Mouse (Mus musculus) c-Kit-positive CD71-positive TER-119-positive erythroid progenitor cells, embryonic 14.5 days (primary cell): ENCODE data around the gene Mymx.
"Not testable (repeated sequence)": the region's sequence is repeated elsewhere in the genome, so short reads cannot be mapped to it uniquely, and the experiment has no call there.

ENCODE experiments used
- DNase-seq: peaks from one replicate; pipeline ENCODE4 v3.0.0-alpha.2; 2013; ENCODE audit warnings: low spot score

Gene Mymx

DNA sequence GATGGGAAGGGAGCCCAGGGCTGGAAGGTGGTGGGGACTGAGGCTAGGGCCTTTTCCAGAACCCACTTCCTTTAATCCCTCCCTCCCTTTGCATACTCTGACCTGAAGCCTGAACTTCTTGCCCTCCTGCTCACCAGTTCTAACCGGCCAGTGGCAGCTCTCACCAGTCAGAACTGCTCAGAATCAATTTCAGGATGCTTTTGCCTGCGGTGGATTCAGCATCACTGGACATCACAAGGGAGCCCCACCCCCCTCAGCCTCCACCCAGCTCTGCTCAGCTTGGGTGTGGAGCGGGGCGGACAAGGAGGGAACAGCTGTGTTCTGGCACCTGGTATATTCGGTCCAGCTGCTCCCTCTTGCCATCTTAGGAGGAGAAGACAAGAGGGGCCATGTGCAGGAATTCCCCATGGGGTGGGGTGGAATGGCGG, at the start of gene Mymx:
TSS of gene Mymx (minus strand) at position 226 of the 428 bp plus-strand sequence.
- no peak for DNase-seq

GRCm38 (mm10) chr17:45644185-45644584, 42.3 kb upstream of the Mymx start:
- DNase-seq = no peak

- DNase-seq = peak; percentile 61
Observed at GRCm38 (mm10) chr17:45642701-45643100, 40.8 kb upstream of the Mymx start.

DNA sequence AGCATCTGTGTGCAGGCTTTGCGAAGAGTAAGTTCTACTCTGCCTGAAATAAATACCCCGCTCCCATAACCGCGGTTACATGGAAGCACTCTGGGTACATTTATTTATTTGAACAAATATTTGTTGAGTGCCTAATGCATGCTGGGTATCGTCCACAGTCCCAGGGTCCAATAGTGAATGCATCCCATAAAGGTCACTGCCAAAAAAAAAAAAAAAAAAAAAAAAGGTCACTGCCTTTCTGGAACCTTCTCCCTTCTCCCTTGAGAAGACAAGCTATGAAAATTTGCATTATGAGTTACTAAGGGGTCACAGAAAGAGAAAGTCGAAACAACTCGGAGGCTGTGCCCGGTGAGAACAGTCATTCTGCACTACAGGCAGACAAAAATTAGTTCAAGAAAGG, 40.1 kb upstream of the Mymx start:
- no peak for DNase-seq

GRCm38 (mm10) chr17:45638596-45639295, 36.8 kb upstream of the Mymx start:
- no peak for DNase-seq

GRCm38 (mm10) chr17:45634033-45634432, 32.1 kb upstream of the Mymx start:
- DNase-seq = no peak

- no peak for DNase-seq
Observed at GRCm38 (mm10) chr17:45631940-45632339, 30.0 kb upstream of the Mymx start.

GRCm38 (mm10) chr17:45630992-45631391, 29.1 kb upstream of the Mymx start:
- DNase-seq = no peak

GRCm38 (mm10) chr17:45629861-45630694, 28.2 kb upstream of the Mymx start:
- peak; percentile 66 for DNase-seq

DNA sequence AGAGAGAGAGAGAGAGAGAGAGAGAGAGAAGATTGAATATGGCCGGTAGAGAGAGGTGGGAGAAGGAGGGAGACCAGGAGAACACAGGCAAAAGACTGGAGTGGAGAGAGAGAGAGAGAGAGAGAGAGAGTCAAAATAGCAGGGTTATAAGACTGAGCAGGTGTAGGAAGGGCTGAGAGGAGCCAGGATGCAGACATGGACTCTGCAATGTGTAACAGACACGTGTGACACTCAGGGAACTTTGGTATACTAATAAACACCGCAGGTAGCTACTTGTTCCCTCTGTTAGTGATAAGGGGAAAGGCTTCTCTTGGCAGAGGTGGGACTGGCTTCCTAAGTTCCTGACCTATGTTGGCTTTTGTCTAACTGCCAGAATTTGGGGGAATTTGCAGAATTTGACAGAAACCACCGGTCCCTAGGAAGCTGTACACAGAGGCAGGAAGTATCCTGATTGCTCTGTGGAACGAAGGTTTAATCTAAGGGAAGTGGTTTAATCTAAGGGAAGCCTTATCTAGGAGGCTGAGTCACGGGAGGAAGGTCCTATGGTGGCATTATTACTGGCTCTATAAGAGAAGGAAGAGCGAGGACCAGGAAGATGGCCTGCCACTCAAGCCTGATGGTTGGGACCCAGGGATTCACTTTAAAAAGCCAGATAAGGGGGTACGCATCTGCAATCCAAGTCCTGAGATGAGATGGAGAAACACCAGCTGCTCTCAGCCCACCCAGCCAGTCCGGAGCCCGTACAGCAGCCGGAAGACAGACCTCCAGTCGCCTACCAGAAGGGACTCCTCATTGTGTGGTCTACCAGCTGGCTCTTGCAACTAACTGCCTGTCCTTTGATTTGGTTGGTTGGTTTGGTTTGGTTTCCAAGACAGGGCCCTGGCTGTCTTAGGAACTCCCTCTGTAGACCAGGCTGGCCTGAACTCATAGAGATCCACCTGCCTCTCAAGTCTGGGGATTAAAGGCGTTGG, 27.3 kb upstream of the Mymx start:
- no peak for DNase-seq

DNA sequence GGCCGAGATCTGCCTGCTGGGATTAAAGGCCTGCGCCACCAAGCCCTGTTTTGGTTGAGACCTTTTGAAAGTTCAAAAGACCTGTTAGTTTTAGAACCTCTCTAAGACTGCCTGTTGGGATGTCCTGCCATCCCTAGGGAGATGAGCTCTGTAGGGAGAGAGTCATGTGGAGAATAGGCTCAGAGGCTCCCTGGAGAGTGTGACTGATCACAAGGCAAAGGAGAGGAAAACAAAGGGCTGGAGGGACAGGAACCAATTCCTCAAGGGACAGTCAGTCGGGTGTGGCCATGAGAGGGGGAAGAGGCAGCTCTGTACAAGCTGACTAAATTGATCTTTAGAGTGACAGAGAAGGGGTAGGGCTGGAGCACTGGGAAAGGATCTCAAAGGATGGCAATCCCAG, 26.3 kb upstream of the Mymx start:
- DNase-seq = no peak

DNA sequence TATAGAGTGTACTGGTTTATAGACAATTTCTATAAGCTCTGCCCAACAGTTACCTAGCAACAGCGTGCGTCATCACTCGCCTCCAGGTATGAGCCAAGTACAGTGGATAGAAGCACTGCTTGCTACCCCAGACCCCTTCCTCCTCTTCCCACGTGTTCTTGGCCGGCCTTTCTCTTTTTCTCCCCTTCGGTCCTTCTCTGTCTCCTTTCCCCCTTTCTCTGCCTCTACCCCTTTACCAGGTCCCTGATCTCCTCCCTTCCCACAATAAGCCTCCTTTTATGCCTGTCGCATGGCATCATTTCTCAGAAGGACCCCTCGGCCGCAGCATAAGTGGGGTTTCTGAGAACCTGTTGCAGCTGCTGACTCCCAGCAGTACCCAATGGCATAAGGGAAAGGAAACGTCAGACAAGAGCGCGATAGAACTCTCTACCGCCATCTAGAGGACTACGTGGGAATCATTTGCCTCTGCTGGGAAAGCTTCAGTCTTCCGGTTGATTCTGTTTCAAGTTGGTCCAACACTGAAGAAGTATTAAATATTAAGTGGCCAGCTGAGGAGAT, 24.8 kb upstream of the Mymx start:
- peak; percentile 90 for DNase-seq

DNA sequence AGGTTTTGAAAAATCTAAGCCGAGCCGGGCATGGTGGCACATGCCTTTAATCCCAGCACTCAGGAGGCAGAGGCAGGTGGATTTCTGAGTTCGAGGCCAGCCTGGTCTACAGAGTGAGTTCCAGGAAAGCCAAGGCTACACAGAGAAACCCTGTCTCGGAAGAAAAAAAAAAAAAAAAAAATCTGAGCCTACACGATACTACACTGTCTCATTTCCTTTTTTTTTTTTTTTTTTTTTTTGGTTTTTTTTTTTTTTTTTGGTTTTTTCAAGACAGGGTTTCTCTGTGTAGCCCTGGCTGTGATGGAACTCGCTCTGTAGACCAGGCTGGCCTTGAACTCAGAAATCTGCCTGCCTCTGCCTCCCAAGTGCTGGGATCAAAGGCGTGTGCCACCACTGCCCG, 21.5 kb upstream of the Mymx start:
- DNase-seq = not testable (repeated sequence)

GRCm38 (mm10) chr17:45619386-45620256, 17.7 kb upstream of the Mymx start:
- no peak for DNase-seq

GRCm38 (mm10) chr17:45618941-45619385, 17.1 kb upstream of the Mymx start:
- no peak for DNase-seq

DNA sequence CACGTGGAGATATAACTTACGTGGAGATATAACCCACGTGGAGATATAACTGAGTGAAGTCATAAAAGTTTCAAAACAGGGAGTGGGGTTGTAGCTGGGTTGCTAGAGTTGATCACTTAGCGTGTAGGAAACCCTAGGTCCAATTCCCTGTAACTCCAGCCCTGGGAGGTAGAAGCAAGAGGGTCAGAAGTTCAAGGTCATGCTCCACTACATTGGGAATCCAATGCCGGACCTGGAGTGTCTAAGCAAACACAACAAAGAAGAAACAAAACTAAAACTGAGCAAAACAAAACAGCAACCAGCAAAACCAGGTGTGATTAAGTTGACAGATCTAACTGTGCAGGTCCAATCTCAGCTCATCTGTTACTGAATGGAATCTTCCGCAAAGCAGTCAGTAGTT, 15.8 kb upstream of the Mymx start:
- DNase-seq = no peak

- no peak for DNase-seq
Observed at GRCm38 (mm10) chr17:45616679-45617078, 14.8 kb upstream of the Mymx start.

DNA sequence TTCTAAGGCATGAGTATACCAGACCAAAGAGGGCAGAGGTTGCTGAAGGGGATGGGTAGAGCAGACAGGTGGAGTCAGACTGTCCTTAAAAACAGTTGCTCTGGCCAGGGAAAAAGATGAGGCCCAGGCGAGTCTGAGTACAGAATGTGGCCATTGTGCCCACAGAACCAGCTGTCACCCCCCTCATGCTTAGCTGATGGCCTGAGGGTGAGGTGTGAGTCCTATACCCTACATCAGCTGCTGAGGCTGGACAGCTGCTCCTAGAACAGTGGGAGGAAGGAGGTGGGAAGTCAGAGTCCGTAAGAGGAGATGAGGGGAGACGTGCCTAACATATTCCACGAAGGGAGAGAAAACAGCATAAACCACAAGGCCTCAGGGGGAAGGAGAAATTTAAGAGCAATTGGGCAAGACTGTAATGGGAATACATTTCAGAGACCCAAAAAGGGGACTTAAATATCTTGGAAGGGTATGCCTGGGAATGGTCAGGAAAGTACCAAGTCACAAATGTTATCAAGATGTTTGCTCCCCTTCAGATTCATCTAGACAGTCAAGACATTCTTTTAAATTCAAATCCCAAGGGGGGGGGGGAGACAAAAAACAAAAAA, 14.2 kb upstream of the Mymx start:
- no peak for DNase-seq

GRCm38 (mm10) chr17:45612921-45613320, 11.0 kb upstream of the Mymx start:
- DNase-seq = no peak

DNA sequence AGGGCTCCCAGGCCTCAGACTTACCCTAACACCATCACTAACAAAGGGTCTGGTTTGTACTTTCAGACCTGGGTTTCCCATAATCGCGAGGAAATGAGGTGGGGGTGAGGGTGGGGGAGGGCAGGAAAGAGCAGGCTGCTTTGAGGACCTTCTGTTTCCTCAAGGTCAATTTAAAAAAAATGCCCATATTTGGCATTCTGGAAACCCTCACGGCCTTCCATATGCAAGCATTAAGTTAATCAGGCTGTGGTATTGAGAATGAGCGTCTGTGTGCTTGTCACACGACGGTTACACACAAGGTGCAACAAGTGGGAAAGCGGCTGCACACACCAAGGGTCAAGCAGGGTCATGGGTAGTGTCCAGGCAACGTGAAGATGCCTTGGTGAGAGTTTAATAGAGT, 10.1 kb upstream of the Mymx start:
- DNase-seq = no peak
